Mouse (Mus musculus): ENCODE results near the gene Ndufb4.

Gene Ndufb4

GRCm38 (mm10) chr16:37635095-37635494, 19.2 kb downstream of the Ndufb4 start:
- DNase-seq (ENCODE audit: low spot score), result no peak

GRCm38 (mm10) chr16:37634578-37634977, 19.7 kb downstream of the Ndufb4 start:
- no peak for DNase-seq (ENCODE audit: low spot score)

GRCm38 (mm10) chr16:37629011-37629410, 25.2 kb downstream of the Ndufb4 start:
- DNase-seq (ENCODE audit: low spot score), result no peak

GRCm38 (mm10) chr16:37628336-37628735, 25.9 kb downstream of the Ndufb4 start:
- no peak for DNase-seq (ENCODE audit: low spot score)

- no peak for DNase-seq (ENCODE audit: low spot score)
Observed at GRCm38 (mm10) chr16:37626388-37626949, 27.8 kb downstream of the Ndufb4 start.

- DNase-seq (ENCODE audit: low spot score), result no peak
Observed at GRCm38 (mm10) chr16:37622919-37623318, 31.3 kb downstream of the Ndufb4 start.

- no peak for DNase-seq (ENCODE audit: low spot score)
Observed at GRCm38 (mm10) chr16:37622403-37622802, 31.9 kb downstream of the Ndufb4 start.

- no peak for DNase-seq (ENCODE audit: low spot score)
Observed at GRCm38 (mm10) chr16:37617695-37618094, 36.6 kb downstream of the Ndufb4 start.

GRCm38 (mm10) chr16:37616104-37616503, 38.1 kb downstream of the Ndufb4 start:
- no peak for DNase-seq (ENCODE audit: low spot score)

GRCm38 (mm10) chr16:37615429-37615828, 38.8 kb downstream of the Ndufb4 start:
- no peak for DNase-seq (ENCODE audit: low spot score)

- no peak for DNase-seq (ENCODE audit: low spot score)
Observed at GRCm38 (mm10) chr16:37614540-37614939, 39.7 kb downstream of the Ndufb4 start.

GRCm38 (mm10) chr16:37612013-37612412, 42.2 kb downstream of the Ndufb4 start:
- DNase-seq (ENCODE audit: low spot score), result no peak

- DNase-seq (ENCODE audit: low spot score), result no peak
Observed at GRCm38 (mm10) chr16:37611072-37611471, 43.2 kb downstream of the Ndufb4 start.

- DNase-seq (ENCODE audit: low spot score), result no peak
Observed at GRCm38 (mm10) chr16:37610333-37610732, 43.9 kb downstream of the Ndufb4 start.

GRCm38 (mm10) chr16:37604243-37604642, 50.0 kb downstream of the Ndufb4 start:
- DNase-seq (ENCODE audit: low spot score), result no peak

- DNase-seq (ENCODE audit: low spot score), result no peak
Observed at GRCm38 (mm10) chr16:37603431-37603830, 50.8 kb downstream of the Ndufb4 start.

- DNase-seq (ENCODE audit: low spot score), result no peak
Observed at GRCm38 (mm10) chr16:37599326-37599725, 54.9 kb downstream of the Ndufb4 start.

- DNase-seq (ENCODE audit: low spot score), result peak; percentile 51
Observed at GRCm38 (mm10) chr16:37598463-37598862, 55.8 kb downstream of the Ndufb4 start.

- DNase-seq (ENCODE audit: low spot score), result no peak
Observed at GRCm38 (mm10) chr16:37597412-37597811, 56.8 kb downstream of the Ndufb4 start.

All from lung, postnatal 25 days (tissue).